Mouse (Mus musculus) forebrain, embryonic 14.5 days (tissue): ENCODE measurements around the gene Tuba1c. TPM values are rescaled to one million over a fixed set of nuclear protein-coding genes. Genes with fewer than 3 reads are reported as not detected.

ENCODE experiments used
- ATAC-seq: fragments of 200-750 bp; cut with Nextera tagmentation; 2 replicates; pipeline ENCODE4 v1.8.0; 2017; ENCODE audit warnings: mild to moderate bottlenecking, moderate library complexity
- DNase-seq: peaks from one replicate; pipeline ENCODE4 v3.0.0-alpha.2; 2015; ENCODE audit warnings: low spot score
- H3K27ac ChIP-seq: fragments of 300-500 bp; sonication (generic); 2 replicates; pipeline ENCODE4 v1.5.1; 2014; ENCODE audit warnings: low read depth, mild to moderate bottlenecking, control low read depth, low read length, moderate library complexity
- H3K27me3 ChIP-seq: fragments of 300-500 bp; sonication (generic); replicated peaks from 2 replicates; pipeline ENCODE4 v1.6.1; 2014; ENCODE audit warnings: low read length, control low read depth, mixed read lengths; ENCODE audit not compliant: control insufficient read depth, insufficient read depth
- H3K36me3 ChIP-seq: fragments of 300-500 bp; sonication (generic); 2 replicates; pipeline ENCODE4 v1.6.1; 2014; ENCODE audit warnings: low read length, control low read depth; ENCODE audit not compliant: control insufficient read depth, insufficient read depth
- H3K4me1 ChIP-seq: fragments of 300-500 bp; sonication (generic); 2 replicates; pipeline ENCODE4 v1.6.1; 2014; ENCODE audit warnings: antibody characterized with exemption, low read length, control low read depth; ENCODE audit not compliant: control insufficient read depth, insufficient read depth
- H3K4me2 ChIP-seq: fragments of 300-500 bp; sonication (generic); 2 replicates; pipeline ENCODE4 v1.6.1; 2014; ENCODE audit warnings: mild to moderate bottlenecking, control low read depth, low read length
- H3K4me3 ChIP-seq: fragments of 300-500 bp; sonication (generic); 2 replicates; pipeline ENCODE4 v1.5.1; 2014; ENCODE audit warnings: low read depth, low read length, control low read depth
- H3K9ac ChIP-seq: fragments of 300-500 bp; sonication (generic); 2 replicates; pipeline ENCODE4 v1.6.1; 2014; ENCODE audit warnings: mild to moderate bottlenecking, low read length, control low read depth, moderate library complexity
- H3K9me3 ChIP-seq: fragments of 300-500 bp; sonication (generic); replicated peaks from 2 replicates; pipeline ENCODE4 v1.6.1; 2016; ENCODE audit warnings: low read length, control low read depth, mixed read lengths; ENCODE audit not compliant: control insufficient read depth
- WGBS: fragments of 180-500 bp; shearing (Covaris S2); extraction: QIAGEN DNeasy Blood & Tissue Kit; methylation state at CpG from one replicate; pipeline ENCODE4 v1.1.7; 2014; 5-methylcytosine and 5-hydroxymethylcytosine counted together
- polyA plus RNA-seq: library from polyadenylated mRNA; unstranded; fragments of >200 nt; fragmentation: Nextera tagmentation; extraction: Ambion mirVana; gene quantifications from 2 replicates; pipeline ENCODE4 v1.2.1, GENCODE M21; 2014

Gene Tuba1c
- polyA plus RNA-seq, 1 experiment from 2014 or later = 93.1 TPM

GRCm38 (mm10) chr15:98987077-98987630, 42.5 kb upstream of the Tuba1c start:
- no peaks in the 10 kb centered on the region for H3K27me3 ChIP-seq
- H3K9me3 ChIP-seq = no peaks in the 10 kb centered on the region
- whole genome bisulfite sequencing = under 1% methylated on average over 7 of the region's 7 CpGs
- H3K9ac ChIP-seq = peak overlapping the region; percentile 90
- peak; percentile 79 for DNase-seq
- ATAC-seq = 0 out of 2 replicates have a peak, but pooled peaks have one; percentile 16
- peak overlapping the region; percentile 96 for H3K27ac ChIP-seq
- peaks cover 61% of the 10 kb centered on the region for H3K4me1 ChIP-seq
- H3K4me2 ChIP-seq = peak overlapping the region; percentile 59
- H3K36me3 ChIP-seq = no peaks in the 10 kb centered on the region
- H3K4me3 ChIP-seq = peak overlapping the region; percentile 44

GRCm38 (mm10) chr15:98987661-98988181, 42.0 kb upstream of the Tuba1c start:
- H3K36me3 ChIP-seq = no peaks in the 10 kb centered on the region
- WGBS = 30% methylated on average over 8 of the region's 8 CpGs
- H3K4me3 ChIP-seq = peak overlapping the region; percentile 12; the same call in 1 of the 2 replicates
- peak overlapping the region; percentile 90 for H3K9ac ChIP-seq
- DNase-seq (no peak), ATAC-seq (no peak)
- no peaks in the 10 kb centered on the region for H3K27me3 ChIP-seq
- H3K9me3 ChIP-seq = no peaks in the 10 kb centered on the region
- H3K4me2 ChIP-seq = peak overlapping the region; percentile 59
- peaks cover 63% of the 10 kb centered on the region for H3K4me1 ChIP-seq
- H3K27ac ChIP-seq = peak overlapping the region; percentile 96

GRCm38 (mm10) chr15:98988787-98989186, 40.9 kb upstream of the Tuba1c start:
- H3K27me3 ChIP-seq = no peaks in the 10 kb centered on the region
- peak overlapping the region; percentile 96; the same call in 1 of the 2 replicates for H3K27ac ChIP-seq
- H3K36me3 ChIP-seq = no peaks in the 10 kb centered on the region
- DNase-seq (no peak), ATAC-seq (no peak)
- H3K9me3 ChIP-seq = no peaks in the 10 kb centered on the region
- WGBS = 48% methylated on average over 3 of the region's 3 CpGs
- no peak overlapping the region for H3K4me3 ChIP-seq
- peaks cover 62% of the 10 kb centered on the region for H3K4me1 ChIP-seq
- peak overlapping the region; percentile 59 for H3K4me2 ChIP-seq
- H3K9ac ChIP-seq = no peak overlapping the region

GRCm38 (mm10) chr15:98989701-98990430, 39.8 kb upstream of the Tuba1c start:
- Histone ChIP-seq H3K4me1 (peaks cover 58% of the 10 kb centered on the region), H3K9ac (peak overlapping the region; percentile 82)

GRCm38 (mm10) chr15:98990669-98991539, 38.8 kb upstream of the Tuba1c start:
- WGBS = 7% methylated on average over 15 of the region's 15 CpGs
- peaks cover 58% of the 10 kb centered on the region for H3K4me1 ChIP-seq
- ATAC-seq = no peak

More at GRCm38 (mm10) chr15:98989701-98990430, 39.8 kb upstream of the Tuba1c start:
- H3K4me3 ChIP-seq = no peak overlapping the region
- ATAC-seq (no peak), DNase-seq (peak; percentile 56)
- peak overlapping the region; percentile 90 for H3K27ac ChIP-seq
- peak overlapping the region; percentile 79 for H3K4me2 ChIP-seq
- no peaks in the 10 kb centered on the region for H3K9me3 ChIP-seq
- WGBS = 20% methylated on average over 11 of the region's 12 CpGs
- H3K27me3 ChIP-seq = no peaks in the 10 kb centered on the region
- no peaks in the 10 kb centered on the region for H3K36me3 ChIP-seq

GRCm38 (mm10) chr15:98991540-98992050, 38.1 kb upstream of the Tuba1c start:
- no peak for ATAC-seq
- Histone ChIP-seq H3K36me3 (no peaks in the 10 kb centered on the region), H3K27me3 (no peaks in the 10 kb centered on the region), H3K27ac (peak overlapping the region; percentile 90), H3K4me3 (peak overlapping the region; percentile 37), H3K9me3 (no peaks in the 10 kb centered on the region), H3K4me2 (peak overlapping the region; percentile 79), H3K9ac (peak overlapping the region; percentile 82), H3K4me1 (peaks cover 55% of the 10 kb centered on the region)
- whole genome bisulfite sequencing = 5% methylated on average over 9 of the region's 9 CpGs
- DNase-seq = peak; percentile 47

More at GRCm38 (mm10) chr15:98990669-98991539, 38.8 kb upstream of the Tuba1c start:
- peak; percentile 78 for DNase-seq
- peak overlapping the region; percentile 90 for H3K27ac ChIP-seq
- H3K9ac ChIP-seq = peak overlapping the region; percentile 82
- H3K4me2 ChIP-seq = peak overlapping the region; percentile 79
- H3K4me3 ChIP-seq = peak overlapping the region; percentile 37
- H3K36me3 ChIP-seq = no peaks in the 10 kb centered on the region
- H3K9me3 ChIP-seq = no peaks in the 10 kb centered on the region
- H3K27me3 ChIP-seq = no peaks in the 10 kb centered on the region

- Histone ChIP-seq H3K9me3 (no peaks in the 10 kb centered on the region), H3K4me1 (peaks cover 49% of the 10 kb centered on the region), H3K36me3 (no peaks in the 10 kb centered on the region), H3K9ac (peak overlapping the region; percentile 82), H3K4me3 (peak overlapping the region; percentile 37), H3K4me2 (peak overlapping the region; percentile 79), H3K27me3 (no peaks in the 10 kb centered on the region), H3K27ac (peak overlapping the region; percentile 90)
- 19% methylated on average over 17 of the region's 17 CpGs for WGBS
- DNase-seq (peak; percentile 95), ATAC-seq (peak; percentile 81)
Measured at GRCm38 (mm10) chr15:98992086-98992912, 37.4 kb upstream of the Tuba1c start.
